Mouse (Mus musculus) G1E-ER4 (cell line): ENCODE measurements around the gene Cnst. TPM values are rescaled to one million over a fixed set of nuclear protein-coding genes. Genes with fewer than 3 reads are reported as not detected.

ENCODE experiments used
- GATA1 ChIP-seq: IDR thresholded peaks from one replicate; pipeline ENCODE4 v1.8.0; 2012; ENCODE audit warnings: low read length, inconsistent platforms
- polyA plus RNA-seq: library from polyadenylated mRNA; stranded (reverse); fragments of >175 nt; gene quantifications from 2 replicates; pipeline ENCODE4 v1.2.3, GENCODE M21; 2012

Gene Cnst
- polyA plus RNA-seq, 1 experiment = 17.2 TPM

GRCm38 (mm10) chr1:179571686-179572085 is 25.5 kb downstream of the Cnst start:
- no peak for TF ChIP-seq GATA1

- TF ChIP-seq GATA1 = no peak
These were observed 27.6 kb downstream of the Cnst start for GRCm38 (mm10) chr1:179573650-179574206.

GRCm38 (mm10) chr1:179578625-179579024 is 32.5 kb downstream of the Cnst start:
- TF ChIP-seq GATA1 = no peak

GRCm38 (mm10) chr1:179580200-179580599 is 34.0 kb downstream of the Cnst start:
- no peak for TF ChIP-seq GATA1

- TF ChIP-seq GATA1 = no peak
These were observed 35.3 kb downstream of the Cnst start for GRCm38 (mm10) chr1:179581422-179581821.

- no peak for TF ChIP-seq GATA1
These were observed 35.9 kb downstream of the Cnst start for GRCm38 (mm10) chr1:179582021-179582433.

GRCm38 (mm10) chr1:179583090-179583489 is 36.9 kb downstream of the Cnst start:
- TF ChIP-seq GATA1 = no peak

GRCm38 (mm10) chr1:179584220-179584619 is 38.0 kb downstream of the Cnst start:
- no peak for TF ChIP-seq GATA1

- no peak for TF ChIP-seq GATA1
These were observed 39.5 kb downstream of the Cnst start for GRCm38 (mm10) chr1:179585646-179586045.

- no peak for TF ChIP-seq GATA1
These were observed 40.4 kb downstream of the Cnst start for GRCm38 (mm10) chr1:179586430-179587095.

- no peak for TF ChIP-seq GATA1
These were observed 42.1 kb downstream of the Cnst start for GRCm38 (mm10) chr1:179588230-179588629.

GRCm38 (mm10) chr1:179591639-179592038 is 45.5 kb downstream of the Cnst start:
- no peak for TF ChIP-seq GATA1

GRCm38 (mm10) chr1:179592143-179592542 is 46.0 kb downstream of the Cnst start:
- TF ChIP-seq GATA1 = no peak

- no peak for TF ChIP-seq GATA1
These were observed 46.8 kb downstream of the Cnst start for GRCm38 (mm10) chr1:179592972-179593371.

GRCm38 (mm10) chr1:179598386-179598785 is 52.2 kb downstream of the Cnst start:
- no peak for TF ChIP-seq GATA1

- TF ChIP-seq GATA1 = no peak
These were observed 58.4 kb downstream of the Cnst start for GRCm38 (mm10) chr1:179604526-179604925.

- no peak for TF ChIP-seq GATA1
These were observed 60.0 kb downstream of the Cnst start for GRCm38 (mm10) chr1:179606004-179606723.
